ENCODE assay signal across 10 mouse cellular contexts in genomic region chr14:31126826-31127225, GRCm38 (mm10). TPM values are rescaled to one million over a fixed set of nuclear protein-coding genes. Genes with fewer than 3 reads are reported as not detected.
DNase-seq lines count a peak whose midpoint lies in the region; ATAC-seq and TF ChIP-seq lines count a peak whose summit lies in the region.
"Had no signal": no experiment of that assay in that cellular context is flagged by ENCODE, and none has a peak within 500 bp of the region (broad histone marks: within the 10 kb centered on the region; RNA-seq: fewer than 3 reads in every experiment).

No protein-coding gene starts in this region.

- no peaks in the 10 kb centered on the region for H3K9me3 ChIP-seq in heart, embryonic 10.5 days
- no peaks in the 10 kb centered on the region for H3K9me3 ChIP-seq in lung, embryonic 16.5 days (ENCODE audit: control insufficient read depth, low read length)
- no peaks in the 10 kb centered on the region for H3K9me3 ChIP-seq in hindbrain, embryonic 13.5 days

- H3K9ac ChIP-seq in lung, embryonic 16.5 days (ENCODE audit: low read length) = no peak overlapping the region
- H3K9ac ChIP-seq in hindbrain, embryonic 13.5 days = no peak overlapping the region

- no peak for ATAC-seq in lung, embryonic 16.5 days (ENCODE audit: low read depth)
- ATAC-seq in hindbrain, embryonic 13.5 days (ENCODE audit: low FRiP score) = no peak

- peaks cover 40% of the 10 kb centered on the region for H3K4me1 ChIP-seq in heart, embryonic 10.5 days
- H3K4me1 ChIP-seq in lung, embryonic 16.5 days (replicated peaks; ENCODE audit: control insufficient read depth, insufficient read depth, low read length) = peaks cover 21% of the 10 kb centered on the region
- H3K4me1 ChIP-seq in hindbrain, embryonic 13.5 days (replicated peaks) = peaks cover 41% of the 10 kb centered on the region

- WGBS in heart, embryonic 10.5 days = 86% methylated on average over 8 of the region's 8 CpGs
- WGBS in lung, embryonic 16.5 days = 88% methylated on average over 8 of the region's 8 CpGs
- 96% methylated on average over 8 of the region's 8 CpGs for WGBS in hindbrain, embryonic 13.5 days

- H3K4me2 ChIP-seq in lung, embryonic 16.5 days (ENCODE audit: low read depth, low read length) = peak overlapping the region; percentile 52
- H3K4me2 ChIP-seq in hindbrain, embryonic 13.5 days = peak overlapping the region; percentile 36; the same call in 1 of the 2 replicates
- H3K4me2 ChIP-seq in myocyte (ENCODE audit: low read depth) = peak overlapping the region; percentile 81

- H3K4me3 ChIP-seq in heart, embryonic 10.5 days = no peak overlapping the region
- H3K4me3 ChIP-seq in lung, embryonic 16.5 days (ENCODE audit: low read length) = no peak overlapping the region; the same call in 1 of the 2 replicates
- H3K4me3 ChIP-seq in hindbrain, embryonic 13.5 days = peak overlapping the region; percentile 14; the same call in 1 of the 2 replicates
- H3K4me3 ChIP-seq in myocyte = peak overlapping the region; percentile 94

- peaks cover 28% of the 10 kb centered on the region for H3K79me2 ChIP-seq in myocyte (ENCODE audit: control insufficient read depth, insufficient read depth)

- TF ChIP-seq POLR2A in myocyte (IDR thresholded peaks at IDR 0.05; ENCODE audit: insufficient read length, low read depth) = no peak

- no peak for DNase-seq in heart, embryonic 10.5 days (ENCODE audit: low spot score)
- DNase-seq in heart, adult 8-10 months (ENCODE audit: low spot score) = no peak
- DNase-seq in lung, postnatal 25 days (ENCODE audit: low spot score) = no peak
- no peak for DNase-seq in frontal cortex, postnatal 25 days (ENCODE audit: low spot score in 2 of 2)
- DNase-seq in layer of hippocampus, adult 9-10 months (ENCODE audit: low spot score) = no peak
- DNase-seq: cerebellum, postnatal 10 days; kidney, postnatal 14 days had no signal

- H3K27me3 ChIP-seq in heart, embryonic 10.5 days (ENCODE audit: insufficient read depth, poor library complexity, severe bottlenecking) = no peaks in the 10 kb centered on the region
- H3K27me3 ChIP-seq in lung, embryonic 16.5 days (ENCODE audit: control insufficient read depth, insufficient read depth, low read depth, low read length) = no peaks in the 10 kb centered on the region
- no peaks in the 10 kb centered on the region for H3K27me3 ChIP-seq in hindbrain, embryonic 13.5 days
- H3K27me3 ChIP-seq in myocyte (ENCODE audit: control insufficient read depth, insufficient read depth, insufficient read length) = no peaks in the 10 kb centered on the region

- peaks cover 34% of the 10 kb centered on the region for H3K36me3 ChIP-seq in heart, embryonic 10.5 days
- peaks cover 7% of the 10 kb centered on the region; the same call in 1 of the 2 replicates for H3K36me3 ChIP-seq in lung, embryonic 16.5 days (ENCODE audit: control insufficient read depth, insufficient read depth, low read length)
- H3K36me3 ChIP-seq in hindbrain, embryonic 13.5 days = peaks cover 8% of the 10 kb centered on the region
- peaks cover 5% of the 10 kb centered on the region for H3K36me3 ChIP-seq in myocyte (ENCODE audit: control insufficient read depth, insufficient read depth)

- H3ac ChIP-seq in myocyte (ENCODE audit: control insufficient read depth, insufficient read length) = no peak overlapping the region

- 0 out of 2 replicates have a peak overlapping the region, but pooled peaks have one; percentile 49 for H3K27ac ChIP-seq in heart, embryonic 10.5 days
- H3K27ac ChIP-seq in lung, embryonic 16.5 days (ENCODE audit: low read length) = no peak overlapping the region
- H3K27ac ChIP-seq in hindbrain, embryonic 13.5 days = no peak overlapping the region

TF ChIP-seq in myocyte, 11 proteins besides CTCF, POLR2A, EP300 and RAD21:
- TF ChIP-seq MAX (IDR thresholded peaks at IDR 0.05; ENCODE audit: low read depth) = no peak
- TF ChIP-seq TCF3 (IDR thresholded peaks at IDR 0.05; ENCODE audit: insufficient read length, low read depth) = no peak
- TF ChIP-seq POLR2AphosphoS2 (IDR thresholded peaks at IDR 0.05; ENCODE audit: insufficient read length, low read depth) = peak; percentile 21
TF ChIP-seq in myocyte: peak in this region for 1.

RNA-seq across cellular contexts. Expression of gene Smim4, which starts 1.9 kb away (rescaled TPM):
- polyA plus RNA-seq in heart, embryonic 10.5 days (2016; fragmentation: Nextera tagmentation; extraction: Ambion mirVana) = 66.2 and 73.3 TPM in 2 replicates
- 10 to 100 TPM; 63.7 to 95.7 (median 81.8) TPM for total RNA-seq in heart, adult 8-10 months (2022)
- polyA plus RNA-seq in lung, embryonic 16.5 days (2015; fragmentation: Nextera tagmentation; extraction: Ambion mirVana) = 79.4 and 82.2 TPM in 2 replicates
- 83.1 and 83.2 TPM in 2 replicates for polyA plus RNA-seq in hindbrain, embryonic 13.5 days (2015; fragmentation: Nextera tagmentation; extraction: Ambion mirVana)
- 91.4 TPM for polyA plus RNA-seq in myocyte (2012; fragmentation: generic; extraction: Trizol)

RNA-seq across cellular contexts. Expression of gene Nt5dc2, which starts 4.0 kb away (rescaled TPM):
- 422 and 507 TPM in 2 replicates for polyA plus RNA-seq in heart, embryonic 10.5 days (2016; fragmentation: Nextera tagmentation; extraction: Ambion mirVana)
- 10 to 100 TPM; 20.2 to 21.7 (median 21.0) TPM for total RNA-seq in heart, adult 8-10 months (2022)
- polyA plus RNA-seq in lung, embryonic 16.5 days (2015; fragmentation: Nextera tagmentation; extraction: Ambion mirVana) = 379 and 414 TPM in 2 replicates
- polyA plus RNA-seq in hindbrain, embryonic 13.5 days (2015; fragmentation: Nextera tagmentation; extraction: Ambion mirVana) = 273 and 282 TPM in 2 replicates
- 243 TPM for polyA plus RNA-seq in myocyte (2012; fragmentation: generic; extraction: Trizol)

RNA-seq across cellular contexts. Expression of gene Stab1, which starts 41.6 kb away (rescaled TPM):
- 28.9 and 30.2 TPM in 2 replicates for polyA plus RNA-seq in heart, embryonic 10.5 days (2016; fragmentation: Nextera tagmentation; extraction: Ambion mirVana)
- total RNA-seq in heart, adult 8-10 months (2022) = 10 to 100 TPM; 50.1 to 64.3 (median 57.1) TPM
- 48.9 and 52.1 TPM in 2 replicates for polyA plus RNA-seq in lung, embryonic 16.5 days (2015; fragmentation: Nextera tagmentation; extraction: Ambion mirVana)
- polyA plus RNA-seq in hindbrain, embryonic 13.5 days (2015; fragmentation: Nextera tagmentation; extraction: Ambion mirVana) = 24.8 and 25.2 TPM in 2 replicates
- polyA plus RNA-seq in myocyte (2012; fragmentation: generic; extraction: Trizol) = 0.46 TPM

Comparison
In these comparisons a context has a peak if more than half of its experiments do, and no peak if none do; other contexts are left out.
1. H3K4me3 ChIP-seq: peak in hindbrain, embryonic 13.5 days (single experiment) and myocyte (single experiment); none in heart, embryonic 10.5 days (single experiment) and lung, embryonic 16.5 days (single experiment).
2. RNA of gene Stab1, which starts 41.6 kb away (polyA plus RNA-seq): 48.9 to 52.1 TPM in lung, embryonic 16.5 days, 28.9 to 30.2 TPM in heart, embryonic 10.5 days and 24.8 to 25.2 TPM in hindbrain, embryonic 13.5 days; 0.46 TPM in myocyte (single experiment); every median in the first group is over 10 times any median in the second.
3. Peak in every context shown above with its lines, with median percentiles within 50 percentile points of each other: H3K4me2 ChIP-seq.